Mouse (Mus musculus) kidney, postnatal 36 days (tissue): ENCODE measurements around the gene Nepn.

ENCODE experiments used
- DNase-seq, 2 experiments: peaks; one replicate each; pipeline ENCODE4 v3.0.0; 2021 to 2022; ENCODE audit warnings: mixed read lengths in 2 of 2

The Nepn gene

DNA sequence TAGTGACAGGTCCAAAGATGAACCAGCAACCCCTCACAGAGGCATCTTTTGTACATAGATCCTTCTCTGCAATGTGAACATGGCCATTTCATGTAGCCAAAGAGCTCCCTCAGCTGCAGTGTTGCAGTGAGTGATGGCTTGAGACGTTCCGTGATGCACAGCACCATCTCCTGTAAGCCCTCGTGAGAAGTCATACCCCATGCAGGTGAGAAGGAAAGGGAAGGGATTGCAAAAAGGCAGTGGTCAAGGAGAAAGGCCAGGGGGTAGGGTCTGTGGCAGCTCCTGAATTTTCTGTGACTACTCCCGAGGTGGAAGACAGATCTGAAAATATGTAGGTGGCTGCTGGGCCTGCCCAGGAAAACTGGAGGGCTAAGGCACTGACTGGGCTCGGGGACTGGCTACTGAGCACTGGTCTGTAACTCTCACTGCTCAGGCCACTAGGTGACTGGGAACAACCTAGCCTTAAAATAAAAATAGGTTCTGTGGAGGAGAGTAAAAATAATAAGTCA lies at the start of gene Nepn:
Nepn (plus strand) TSS at position 51 of the 509 bp plus-strand sequence.
- no peak for DNase-seq

DNA sequence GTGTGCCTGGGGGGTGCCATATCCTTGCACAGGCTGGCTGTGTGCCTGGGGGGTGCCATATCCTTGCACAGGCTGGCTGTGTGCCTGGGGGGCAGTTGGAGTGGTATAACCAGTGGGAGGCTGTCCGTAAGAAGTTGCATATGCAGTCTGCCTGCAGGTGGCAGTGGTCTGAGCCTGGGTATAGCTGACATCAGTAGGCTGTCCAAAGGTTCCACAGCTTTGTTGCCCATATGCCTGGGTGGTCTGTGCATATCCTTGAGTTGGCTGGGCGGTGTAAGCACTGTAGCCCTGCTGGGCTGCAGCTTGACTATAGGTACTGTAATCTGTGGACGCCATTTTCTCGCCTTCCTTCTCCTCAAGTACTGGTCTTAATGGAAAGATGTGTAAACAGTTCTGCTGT lies 45.4 kb upstream of the Nepn start:
- DNase-seq, result peak in 1 of 2 experiments; percentile 41

DNA sequence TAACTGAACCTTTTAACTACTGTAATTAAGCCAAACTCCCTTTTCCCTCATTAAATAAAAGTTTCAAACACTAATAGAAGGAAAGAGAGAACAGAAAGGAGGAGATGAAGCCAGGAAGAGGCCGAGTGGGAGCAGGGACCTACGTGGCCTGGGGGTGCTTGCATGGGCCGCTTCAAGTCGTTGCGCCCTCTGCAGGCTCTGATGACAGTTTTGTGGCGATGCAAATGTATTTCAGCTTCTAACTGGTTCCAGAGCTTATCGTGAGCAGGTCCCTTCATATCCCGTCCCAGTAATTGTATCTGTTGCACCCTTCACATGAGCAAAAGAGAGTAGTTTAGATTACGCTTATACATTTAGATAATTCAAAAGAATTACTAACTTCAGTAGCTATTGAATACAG lies 35.6 kb upstream of the Nepn start:
- DNase-seq, result peak in 1 of 2 experiments; percentile 41

DNA sequence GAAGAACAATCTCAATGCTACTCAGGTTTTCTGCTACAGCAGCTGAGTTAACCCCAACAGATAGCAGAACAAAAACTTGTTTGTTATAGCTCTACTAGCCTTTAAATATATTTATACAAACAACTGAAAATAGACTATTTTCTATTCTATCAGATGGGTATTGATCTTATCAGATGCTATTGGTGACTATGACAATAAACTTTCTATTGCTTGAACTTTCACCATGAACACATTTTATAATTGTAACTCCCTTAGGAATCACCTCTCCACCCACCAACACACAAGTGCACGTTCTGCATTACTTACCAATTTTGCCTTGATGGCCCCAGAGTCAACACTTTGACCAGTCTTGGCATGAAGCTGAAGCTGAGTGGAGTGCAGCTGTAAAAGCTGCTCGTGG lies 30.3 kb upstream of the Nepn start, which contains the start of gene Gm26741:
Gm26741 (plus strand) TSS at position 301 of the 400 bp plus-strand sequence.
- no peak for DNase-seq

DNA sequence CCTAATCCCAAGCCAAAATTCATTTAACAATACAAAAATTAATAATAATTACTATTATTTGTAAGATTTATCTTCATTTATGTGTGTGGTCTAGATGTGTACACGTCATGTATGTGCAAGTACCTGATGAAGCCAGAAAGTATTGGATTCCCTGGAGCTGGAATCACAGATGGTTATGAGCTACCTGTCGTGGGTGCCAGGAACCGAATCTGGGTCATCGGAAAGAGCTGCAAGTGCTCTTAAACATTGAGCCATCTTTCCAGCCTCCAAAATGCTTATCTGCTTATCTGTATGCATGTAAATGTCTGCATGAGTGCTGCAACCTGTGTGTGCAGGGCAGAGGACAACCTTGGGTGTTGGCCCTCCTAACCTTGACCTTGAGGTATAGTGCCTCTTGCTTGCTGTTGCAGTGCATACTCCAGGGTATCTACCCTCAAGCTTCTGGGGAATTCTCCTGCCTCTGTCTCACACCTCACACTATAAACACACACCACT lies 28.5 kb upstream of the Nepn start:
- no peak for DNase-seq

DNA sequence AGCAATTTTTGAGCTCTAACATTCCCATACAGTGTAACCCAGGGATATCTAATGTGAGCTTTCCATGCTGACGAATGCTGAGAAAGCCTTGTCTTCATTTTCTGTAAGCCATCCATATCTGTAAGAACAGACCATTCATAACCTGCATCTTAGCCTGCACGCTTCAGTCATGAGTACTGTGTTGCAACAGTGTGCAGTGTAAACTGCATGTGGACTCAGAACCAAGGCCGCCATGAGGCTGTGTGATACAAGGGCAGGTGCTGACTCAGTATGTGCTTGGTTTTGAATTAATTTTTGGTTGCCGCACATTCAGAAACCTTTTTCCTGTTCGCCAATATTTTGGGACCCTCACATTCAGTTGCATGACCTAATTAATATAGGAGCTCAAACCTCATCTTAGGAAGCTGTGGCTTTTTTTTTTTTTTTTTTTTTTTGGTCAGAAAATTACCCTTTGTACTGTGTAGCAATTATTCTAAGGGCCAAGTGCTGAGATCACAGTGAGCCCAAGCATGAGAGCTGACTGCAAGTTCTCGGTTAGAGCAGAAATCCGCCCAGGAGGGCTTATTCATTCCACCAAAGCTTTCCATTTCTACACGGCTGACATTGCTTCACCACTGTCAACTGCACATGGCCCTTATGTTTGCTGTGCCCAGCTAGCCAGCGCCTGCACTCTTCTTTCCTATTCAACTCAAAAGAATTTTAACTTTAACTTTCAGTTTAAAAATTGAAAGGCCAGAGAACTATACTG lies 27.7 kb upstream of the Nepn start:
- peak; percentile 21 to 43 for DNase-seq

DNA sequence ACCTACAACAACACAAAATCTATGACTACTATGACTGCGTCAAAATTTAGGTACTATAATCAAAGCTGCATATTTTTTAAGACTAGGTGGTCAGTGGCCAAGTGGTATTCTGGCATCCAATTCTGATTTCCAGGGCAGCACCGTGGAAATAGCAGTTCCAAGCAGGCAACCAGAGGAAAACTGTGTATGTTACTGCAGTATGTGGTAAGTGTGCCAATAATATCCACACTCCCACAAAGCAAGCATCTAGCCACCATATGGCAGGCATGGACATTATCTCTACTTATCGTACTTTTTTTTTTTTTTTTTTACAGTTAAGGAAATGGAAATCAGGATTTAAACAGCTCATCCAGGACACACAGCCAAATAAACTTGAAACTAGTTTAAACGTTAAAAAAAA lies 20.4 kb upstream of the Nepn start:
- DNase-seq, result no peak

DNA sequence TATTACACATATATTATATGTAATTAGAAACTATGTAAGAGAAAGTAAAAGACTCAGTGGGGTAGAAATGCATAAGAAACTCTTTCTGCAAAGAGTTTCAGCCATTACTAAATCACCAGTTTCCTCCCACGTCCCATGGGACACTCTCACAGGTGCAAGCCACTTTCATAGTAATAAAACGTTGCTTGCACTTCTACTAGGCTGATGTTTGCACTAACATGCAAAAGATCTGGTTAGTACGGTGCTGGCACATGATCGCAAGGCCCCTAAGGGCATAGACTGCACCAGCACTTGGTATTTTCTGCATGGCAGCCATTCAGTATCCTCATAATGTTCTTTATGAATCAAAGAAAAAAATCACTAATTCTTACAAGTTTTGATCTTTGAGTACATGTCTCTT lies 14.9 kb upstream of the Nepn start:
- no peak for DNase-seq

DNA sequence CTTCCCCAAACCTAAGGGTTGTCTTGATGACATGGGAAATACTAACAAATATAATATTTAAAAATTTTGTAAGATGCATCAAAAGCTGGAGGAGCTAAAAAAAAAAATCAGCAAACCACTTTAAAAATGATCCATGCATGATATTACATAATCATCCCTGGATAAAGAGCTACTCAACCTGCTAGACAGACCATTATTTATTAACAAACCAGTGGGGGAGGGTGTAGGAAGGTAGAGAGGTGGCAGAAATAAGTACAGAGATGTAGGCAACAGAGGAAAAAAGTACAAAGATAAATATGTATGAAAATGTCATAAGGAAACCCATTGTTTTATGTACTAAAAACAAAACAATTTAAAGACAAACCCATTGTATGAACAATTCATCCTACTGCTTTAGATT lies 14.1 kb upstream of the Nepn start:
- DNase-seq, result peak in 1 of 2 experiments; percentile 69

DNA sequence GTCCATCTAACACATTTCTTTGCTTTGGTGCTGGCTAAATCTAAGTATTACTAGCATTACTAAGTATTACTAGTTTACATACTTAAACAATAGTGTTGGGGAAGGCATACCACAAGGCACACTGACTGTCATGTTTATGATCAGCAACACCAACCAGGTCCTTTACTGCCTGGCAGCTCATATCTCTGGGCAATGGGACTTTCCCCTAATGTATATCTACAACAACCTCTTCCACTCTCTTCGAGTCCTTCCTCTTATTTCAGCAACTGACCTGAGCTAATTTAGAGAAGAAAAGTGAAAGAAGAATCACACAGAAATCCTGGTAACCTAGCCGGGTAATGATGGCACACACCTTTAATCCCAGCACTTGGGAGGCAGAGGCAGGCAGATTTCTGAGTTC lies 12.3 kb upstream of the Nepn start:
- DNase-seq, result no peak

DNA sequence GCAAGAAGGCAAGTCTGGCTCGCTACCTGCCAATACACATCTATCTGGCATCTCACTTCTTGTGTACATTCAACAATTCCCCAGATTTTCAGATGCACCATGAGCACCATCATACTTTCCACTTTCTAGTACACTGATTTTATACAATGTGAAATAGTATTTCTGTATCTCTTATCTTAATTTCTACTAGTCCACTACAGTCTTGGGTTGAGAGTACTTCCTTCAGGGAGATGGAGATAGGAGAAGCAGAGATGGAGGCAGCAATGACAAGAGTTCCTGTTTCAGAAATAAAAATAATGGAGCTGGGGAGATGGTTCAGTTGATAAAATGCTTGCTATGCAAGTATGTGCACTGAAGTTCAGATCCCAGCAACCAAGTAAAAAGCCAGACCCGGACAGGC lies 11.0 kb upstream of the Nepn start:
- no peak for DNase-seq

DNA sequence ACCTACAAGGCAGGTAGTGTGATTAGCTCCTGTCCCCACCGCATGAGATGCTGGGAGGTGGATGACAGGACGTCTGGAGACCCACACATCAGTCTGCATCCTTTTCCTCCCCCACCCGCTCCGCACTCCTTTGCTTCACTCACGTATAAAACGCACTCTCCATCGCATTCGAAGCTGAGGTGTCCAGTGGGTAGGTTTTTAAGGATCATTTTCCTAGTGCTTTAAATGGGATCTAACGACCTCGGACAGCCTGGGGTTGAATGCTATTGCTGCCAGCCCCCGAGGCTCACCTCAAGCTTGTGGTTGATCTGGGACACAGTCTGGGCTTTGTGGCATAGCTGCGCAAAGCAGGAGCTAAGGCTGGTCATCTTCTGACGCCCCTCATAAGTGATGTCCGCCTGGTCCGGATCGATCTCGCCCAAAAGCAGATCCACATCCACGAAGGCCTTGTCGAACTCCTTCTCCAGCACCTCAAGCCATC lies 7.4 kb upstream of the Nepn start:
- peak in 1 of 2 experiments; percentile 34 for DNase-seq

DNA sequence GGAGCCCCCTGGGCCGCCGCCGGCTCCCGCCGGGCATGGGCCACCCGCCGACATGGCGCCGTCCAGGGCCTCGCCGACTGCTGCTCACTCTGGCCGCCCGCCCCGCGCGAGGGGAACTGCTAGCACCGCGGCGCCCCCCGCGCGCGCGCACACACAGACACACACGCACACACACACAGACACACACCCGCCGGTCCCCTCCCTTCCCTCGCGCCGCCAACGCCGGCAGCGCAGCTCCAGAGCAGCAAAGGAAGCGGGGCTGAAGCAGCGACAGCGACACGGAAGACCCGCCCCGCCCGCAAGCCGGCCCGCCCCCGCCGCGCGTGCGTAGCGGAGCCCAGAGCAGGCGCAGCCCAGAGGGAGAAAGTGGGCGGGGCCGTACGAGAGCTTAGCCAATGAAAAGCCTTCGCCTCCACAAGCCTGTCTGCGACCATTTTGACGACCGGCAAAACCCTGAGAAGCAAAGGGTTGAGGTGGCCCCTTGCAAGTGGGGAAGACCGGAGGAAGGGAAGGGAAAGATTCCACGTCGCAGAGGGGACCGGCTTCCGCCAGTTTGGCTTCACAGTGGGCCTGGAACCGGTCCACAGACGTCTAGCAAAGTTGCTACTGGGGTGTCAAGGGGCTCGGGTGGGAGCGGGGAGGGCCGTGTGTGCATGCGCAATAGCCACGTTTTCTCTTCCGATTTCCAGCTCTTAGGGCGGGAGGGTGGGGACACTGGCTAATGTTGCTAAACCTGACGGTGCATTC lies 6.8 kb upstream of the Nepn start, which contains the start of gene Gopc:
Gopc (minus strand) TSS at position 280 of the 747 bp plus-strand sequence.
- DNase-seq, result peak; percentile 99

DNA sequence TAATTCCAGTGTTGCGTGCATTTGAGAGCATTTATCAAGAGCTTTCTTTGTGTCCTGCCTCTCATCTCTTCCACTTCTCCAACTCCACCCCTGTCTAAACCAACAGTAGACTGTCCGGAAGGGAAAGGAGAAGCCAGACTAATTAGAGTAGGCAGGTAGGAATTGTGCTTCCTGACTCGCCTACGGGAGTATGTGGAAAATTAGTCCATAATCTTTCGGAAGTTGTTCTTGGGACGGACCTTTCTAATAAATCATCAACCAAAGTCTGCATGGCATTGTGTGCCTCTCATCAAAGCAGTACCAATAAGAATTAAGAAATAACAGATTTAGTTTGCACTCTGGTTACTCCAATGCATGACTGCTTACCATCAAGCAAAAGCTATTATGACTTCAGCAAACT lies 5.8 kb upstream of the Nepn start:
- peak in 1 of 2 experiments; percentile 35 for DNase-seq

DNA sequence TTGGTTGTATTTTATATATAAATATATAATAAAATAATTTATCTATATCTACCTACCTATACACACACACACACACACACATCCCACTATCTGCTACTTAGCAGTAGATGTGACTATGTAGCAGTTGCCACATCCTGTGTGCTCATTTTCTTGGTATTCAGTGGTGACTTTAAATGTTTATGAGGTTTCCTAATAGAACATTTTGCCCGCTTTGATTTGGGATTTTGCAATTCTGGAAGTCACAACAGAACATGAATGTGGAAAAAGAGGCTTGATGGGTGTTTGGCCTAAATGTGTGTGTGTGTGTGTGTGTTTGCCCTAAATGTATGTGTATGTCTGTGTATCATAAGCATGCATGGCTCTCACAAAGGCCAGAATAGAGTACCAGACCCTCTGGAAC lies 5.2 kb upstream of the Nepn start:
- DNase-seq, result no peak

DNA sequence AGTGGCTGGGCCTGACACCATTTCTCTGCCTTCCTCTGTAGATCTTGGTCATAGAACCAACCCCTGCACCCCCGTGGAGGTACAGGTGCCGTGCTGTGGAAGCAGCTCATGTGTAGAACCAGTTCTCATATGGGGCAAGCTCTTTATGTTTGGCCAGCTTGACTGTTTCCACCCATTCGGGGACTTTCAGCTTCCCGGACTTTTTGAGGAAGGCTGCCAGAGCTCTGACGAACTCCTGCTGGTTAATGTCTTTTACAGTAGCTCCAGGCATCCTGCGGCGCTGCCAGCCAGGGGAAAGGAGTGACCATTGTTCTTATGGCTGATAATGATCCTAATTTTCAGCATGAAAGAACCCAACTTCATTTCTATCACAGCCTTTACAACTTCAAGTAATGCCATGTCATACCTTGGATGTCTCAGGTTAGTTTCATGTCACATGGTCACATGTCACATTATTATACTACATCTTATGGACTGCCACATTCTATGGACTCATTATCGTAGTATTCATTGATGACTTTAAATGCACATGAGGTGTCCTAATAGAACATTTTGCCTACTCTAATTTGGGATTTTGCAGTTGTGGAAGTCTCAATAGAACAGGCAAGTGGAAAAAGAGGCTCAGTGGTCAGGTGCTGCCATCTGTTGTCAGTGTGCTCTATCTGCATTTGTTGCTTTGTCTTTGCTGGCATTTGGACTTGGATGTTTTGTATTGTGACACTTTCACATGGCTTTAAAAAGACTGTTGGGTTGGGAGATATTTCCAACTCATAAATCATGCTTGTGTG lies 3.8 kb upstream of the Nepn start:
- DNase-seq, result peak; percentile 69 to 78

DNA sequence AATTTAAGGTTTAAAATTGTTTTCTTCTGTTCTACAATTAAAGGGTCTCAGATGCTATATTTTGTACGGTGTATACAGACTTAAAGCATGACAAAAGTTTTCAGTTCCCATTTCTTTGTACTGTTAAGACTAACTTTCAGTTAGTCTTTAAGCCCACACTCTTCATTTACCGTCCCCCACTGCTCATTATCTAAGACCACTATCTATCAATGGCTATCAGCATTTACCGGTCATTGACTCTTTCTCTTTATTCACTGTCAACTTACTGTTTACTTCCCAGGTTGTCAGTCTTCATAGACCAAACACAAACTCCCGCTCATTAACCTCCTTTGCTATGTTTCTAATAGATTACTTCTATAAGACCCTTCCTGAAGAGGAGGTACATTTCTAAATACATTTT lies 1.6 kb upstream of the Nepn start:
- DNase-seq, result no peak

DNA sequence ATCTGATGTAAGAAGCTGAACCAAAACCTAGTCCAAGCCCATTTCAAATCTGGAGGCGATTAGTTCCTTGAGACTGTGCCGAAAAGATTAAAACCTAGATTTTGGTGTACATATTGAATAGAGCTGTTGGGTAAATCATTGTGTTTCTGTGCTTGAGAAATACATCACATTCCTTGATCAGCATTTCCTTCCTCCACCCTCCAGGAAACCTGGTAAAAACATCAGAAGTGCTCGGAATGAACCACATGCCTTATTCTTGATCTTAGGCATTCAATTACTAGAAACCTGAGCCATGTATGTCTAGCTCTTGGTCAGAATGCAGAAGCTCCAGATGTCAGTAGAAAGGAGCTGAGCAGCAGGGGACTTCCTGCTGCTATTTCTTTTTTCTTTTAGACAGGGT lies 666 bp downstream of the Nepn start:
- DNase-seq, result no peak

DNA sequence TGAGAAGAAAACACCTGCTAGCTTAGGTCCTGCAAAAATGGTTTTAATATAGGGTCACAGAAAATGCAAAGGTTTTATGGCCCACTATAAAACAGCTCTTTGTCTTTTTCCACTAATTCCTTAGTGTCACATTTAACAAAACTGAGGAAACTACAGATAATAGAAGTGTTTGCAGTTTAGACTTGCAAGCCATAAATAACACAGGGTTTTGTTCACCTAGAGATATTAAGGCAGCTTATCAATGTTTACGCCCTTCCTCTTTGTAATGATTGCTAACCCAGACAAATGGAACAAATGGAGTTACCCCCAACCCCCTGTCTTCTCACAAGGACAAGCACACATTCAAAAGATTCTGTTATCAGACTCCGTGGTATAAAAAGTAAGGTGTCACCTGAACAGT lies 2.4 kb downstream of the Nepn start:
- DNase-seq, result no peak

DNA sequence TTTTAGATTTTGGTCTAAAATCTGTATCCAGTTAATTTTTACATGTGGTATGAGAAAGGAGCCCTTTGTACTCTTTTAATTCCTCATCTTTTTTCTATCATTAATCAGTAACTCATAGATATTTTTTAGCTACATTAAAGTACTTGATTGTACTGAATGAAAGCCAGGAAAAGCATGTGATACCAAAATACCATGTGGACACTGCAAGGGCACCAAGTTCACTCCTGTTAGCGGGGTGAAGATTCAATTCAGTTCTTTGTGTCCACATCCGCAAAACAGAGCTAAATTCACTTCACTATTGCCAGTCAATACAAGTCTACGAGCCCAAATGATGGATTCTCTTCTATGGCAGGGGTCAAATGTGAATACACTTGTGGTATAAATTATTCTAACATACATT lies 7.9 kb downstream of the Nepn start:
- peak; percentile 42 to 84 for DNase-seq

DNA sequence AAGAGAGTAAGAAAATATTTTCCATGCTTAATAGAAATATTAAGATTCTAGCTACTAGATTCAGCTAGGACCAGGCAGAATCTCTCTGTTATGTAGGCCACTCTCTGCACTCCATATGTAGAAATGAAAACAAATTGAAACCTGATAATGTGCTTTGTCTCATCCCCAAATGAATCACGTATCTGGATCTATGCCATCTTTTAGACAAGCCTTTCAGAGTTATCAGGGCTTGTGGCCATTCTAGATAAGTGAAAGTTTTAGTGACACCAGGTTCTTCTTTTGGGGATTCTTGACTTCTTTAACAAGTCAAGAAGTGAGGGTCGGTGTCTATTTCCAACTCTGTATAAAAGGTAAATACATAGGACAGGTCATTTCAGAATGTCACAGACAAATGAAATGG lies 9.9 kb downstream of the Nepn start:
- DNase-seq, result no peak

DNA sequence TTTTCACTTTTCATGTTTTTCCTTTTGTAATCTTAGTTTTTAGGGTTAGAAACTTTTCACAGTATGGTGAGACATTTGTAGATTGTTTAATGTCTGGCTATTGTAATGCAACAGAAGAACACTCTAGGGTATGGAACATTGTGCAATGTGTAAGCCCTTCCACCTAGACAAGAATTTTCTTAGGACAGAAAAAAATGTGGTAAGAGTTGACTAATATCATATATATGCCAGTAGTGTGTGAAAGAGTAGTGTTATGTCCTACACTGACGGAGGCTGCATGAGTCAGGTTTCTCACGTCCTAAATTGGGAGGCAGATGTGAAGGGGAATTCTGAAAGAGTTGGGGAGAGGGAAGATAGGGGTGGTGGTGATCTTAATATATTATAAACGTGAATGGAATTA lies 10.9 kb downstream of the Nepn start:
- DNase-seq, result no peak

DNA sequence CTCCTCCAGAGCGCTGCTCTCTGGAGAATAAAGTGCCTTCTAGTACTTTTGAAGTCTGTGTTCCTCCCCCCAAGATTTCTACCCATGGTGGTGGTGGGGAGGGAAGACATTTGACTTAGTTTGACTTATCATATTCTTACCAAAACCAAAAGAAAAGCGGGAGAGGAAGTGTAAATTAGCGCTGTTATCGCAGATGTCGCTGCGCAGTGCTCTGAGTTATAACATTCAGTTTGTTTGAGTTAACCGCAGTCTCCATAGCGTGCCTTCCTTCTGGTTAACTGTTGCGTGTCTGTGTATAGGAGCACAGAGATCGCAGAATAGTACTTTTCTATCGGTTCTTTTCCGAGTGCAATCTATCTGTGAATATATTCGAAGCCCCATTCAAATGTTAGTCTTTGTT lies 16.4 kb downstream of the Nepn start:
- DNase-seq, result no peak
